Mouse (Mus musculus) neural tube, embryonic 15.5 days (tissue): ENCODE measurements around the gene Tbc1d2b. TPM values are rescaled to one million over a fixed set of nuclear protein-coding genes. Genes with fewer than 3 reads are reported as not detected.

ENCODE experiments used
- ATAC-seq: fragments of 200-750 bp; cut with Nextera tagmentation; 2 replicates; pipeline ENCODE4 v1.8.0; 2017; ENCODE audit warnings: mild to moderate bottlenecking, moderate TSS enrichment, moderate library complexity; ENCODE audit not compliant: low FRiP score
- H3K27ac ChIP-seq: fragments of 300-500 bp; sonication (generic); replicated peaks from 2 replicates; pipeline ENCODE4 v1.5.1; 2015; ENCODE audit warnings: mild to moderate bottlenecking, inconsistent platforms
- H3K27me3 ChIP-seq: fragments of 300-500 bp; sonication (generic); replicated peaks from 2 replicates; pipeline ENCODE4 v1.6.1; 2015; ENCODE audit warnings: inconsistent platforms
- H3K36me3 ChIP-seq: fragments of 300-500 bp; sonication (generic); 2 replicates; pipeline ENCODE4 v1.6.1; 2015; ENCODE audit warnings: inconsistent platforms
- H3K4me1 ChIP-seq: fragments of 300-500 bp; sonication (generic); 2 replicates; pipeline ENCODE4 v1.6.1; 2015; ENCODE audit warnings: inconsistent platforms
- H3K4me2 ChIP-seq: fragments of 300-500 bp; sonication (generic); 2 replicates; pipeline ENCODE4 v1.6.1; 2015; ENCODE audit warnings: inconsistent platforms, mild to moderate bottlenecking, moderate library complexity
- H3K4me3 ChIP-seq: fragments of 300-500 bp; sonication (generic); replicated peaks from 2 replicates; pipeline ENCODE4 v1.5.1; 2015; ENCODE audit warnings: mild to moderate bottlenecking, inconsistent platforms
- H3K9ac ChIP-seq: fragments of 300-500 bp; sonication (generic); replicated peaks from 2 replicates; pipeline ENCODE4 v1.6.1; 2015; ENCODE audit warnings: mild to moderate bottlenecking, inconsistent platforms
- H3K9me3 ChIP-seq: fragments of 300-500 bp; sonication (generic); replicated peaks from 2 replicates; pipeline ENCODE4 v1.6.1; 2016; ENCODE audit warnings: inconsistent platforms
- WGBS: fragments of 180-500 bp; shearing (Covaris S2); methylation state at CpG from one replicate; pipeline ENCODE4 v1.1.7; 2015; ENCODE audit warnings: mixed read lengths; 5-methylcytosine and 5-hydroxymethylcytosine counted together
- polyA plus RNA-seq: library from polyadenylated mRNA; unstranded; fragments of >200 nt; fragmentation: Nextera tagmentation; extraction: Ambion mirVana; gene quantifications from 2 replicates; pipeline ENCODE4 v1.2.1, GENCODE M21; 2015

The Tbc1d2b gene
- polyA plus RNA-seq, result 6.1 and 7.6 TPM in 2 replicates

GRCm38 (mm10) chr9:90270193-90270943 is at the start of gene Tbc1d2b:
Gene Tbc1d2b (minus strand): TSS chr9:90270804.
- WGBS, result under 1% methylated on average over 65 of the region's 74 CpGs
- H3K4me3 ChIP-seq, result peak within 1 kb of the TSS; percentile 88
- H3K9me3 ChIP-seq, result no peaks in the 10 kb centered on the region
- peaks cover 20% of the 10 kb centered on the region for H3K4me1 ChIP-seq
- H3K27ac ChIP-seq, result peak within 1 kb of the TSS; percentile 67
- H3K36me3 ChIP-seq, result no peaks in the 10 kb centered on the region
- no peaks in the 10 kb centered on the region for H3K27me3 ChIP-seq
- peak within 1 kb of the TSS; percentile 83 for H3K9ac ChIP-seq
- ATAC-seq, result peak; percentile 95
- peak within 1 kb of the TSS; percentile 87 for H3K4me2 ChIP-seq

- H3K4me1 ChIP-seq, result no peaks in the 10 kb centered on the region
- 62% methylated on average over 5 of the region's 5 CpGs for WGBS
- no peak overlapping the region for H3K4me2 ChIP-seq
- H3K4me3 ChIP-seq, result no peak overlapping the region
- no peak overlapping the region for H3K27ac ChIP-seq
- no peaks in the 10 kb centered on the region for H3K27me3 ChIP-seq
- no peaks in the 10 kb centered on the region for H3K36me3 ChIP-seq
- no peaks in the 10 kb centered on the region for H3K9me3 ChIP-seq
- ATAC-seq, result peak; percentile 55; the same call in 1 of the 2 replicates
- H3K9ac ChIP-seq, result no peak overlapping the region
Measured at GRCm38 (mm10) chr9:90316300-90316699, 45.7 kb upstream of the Tbc1d2b start.

- Histone ChIP-seq H3K9ac (no peak overlapping the region), H3K4me1 (no peaks in the 10 kb centered on the region), H3K27me3 (no peaks in the 10 kb centered on the region), H3K4me3 (no peak overlapping the region), H3K27ac (no peak overlapping the region), H3K4me2 (no peak overlapping the region), H3K9me3 (no peaks in the 10 kb centered on the region), H3K36me3 (no peaks in the 10 kb centered on the region)
- ATAC-seq, result no peak
- 87% methylated on average over 11 of the region's 11 CpGs for WGBS
Measured at GRCm38 (mm10) chr9:90315662-90316061, 45.1 kb upstream of the Tbc1d2b start.

- Histone ChIP-seq H3K4me1 (no peaks in the 10 kb centered on the region), H3K4me2 (no peak overlapping the region), H3K9ac (no peak overlapping the region), H3K9me3 (no peaks in the 10 kb centered on the region), H3K36me3 (no peaks in the 10 kb centered on the region), H3K27me3 (no peaks in the 10 kb centered on the region), H3K27ac (no peak overlapping the region), H3K4me3 (no peak overlapping the region)
- ATAC-seq, result no peak
- WGBS, result 91% methylated on average over 2 of the region's 2 CpGs
Measured at GRCm38 (mm10) chr9:90304254-90304653, 33.6 kb upstream of the Tbc1d2b start.

GRCm38 (mm10) chr9:90303101-90303835 is 32.7 kb upstream of the Tbc1d2b start:
- no peak overlapping the region for H3K9ac ChIP-seq
- no peak overlapping the region for H3K4me3 ChIP-seq
- no peaks in the 10 kb centered on the region for H3K4me1 ChIP-seq
- no peak for ATAC-seq
- H3K9me3 ChIP-seq, result no peaks in the 10 kb centered on the region
- 65% methylated on average over 2 of the region's 2 CpGs for WGBS
- no peak overlapping the region for H3K4me2 ChIP-seq
- H3K36me3 ChIP-seq, result no peaks in the 10 kb centered on the region
- H3K27me3 ChIP-seq, result no peaks in the 10 kb centered on the region
- H3K27ac ChIP-seq, result no peak overlapping the region

GRCm38 (mm10) chr9:90302670-90303069 is 32.1 kb upstream of the Tbc1d2b start:
- Histone ChIP-seq H3K27ac (no peak overlapping the region), H3K9ac (no peak overlapping the region), H3K36me3 (no peaks in the 10 kb centered on the region), H3K4me3 (no peak overlapping the region), H3K4me1 (no peaks in the 10 kb centered on the region), H3K9me3 (no peaks in the 10 kb centered on the region), H3K27me3 (no peaks in the 10 kb centered on the region), H3K4me2 (no peak overlapping the region)
- 82% methylated on average over 4 of the region's 4 CpGs for whole genome bisulfite sequencing
- no peak for ATAC-seq

GRCm38 (mm10) chr9:90301081-90301688 is 30.6 kb upstream of the Tbc1d2b start:
- Histone ChIP-seq H3K27me3 (no peaks in the 10 kb centered on the region), H3K4me2 (no peak overlapping the region), H3K9me3 (no peaks in the 10 kb centered on the region), H3K36me3 (no peaks in the 10 kb centered on the region), H3K4me3 (no peak overlapping the region), H3K4me1 (no peaks in the 10 kb centered on the region), H3K27ac (no peak overlapping the region), H3K9ac (no peak overlapping the region)
- ATAC-seq, result no peak
- WGBS, result 88% methylated on average over 4 of the region's 4 CpGs

GRCm38 (mm10) chr9:90297637-90298036 is 27.0 kb upstream of the Tbc1d2b start:
- H3K36me3 ChIP-seq, result no peaks in the 10 kb centered on the region
- 59% methylated on average over 1 of the region's 1 CpGs for WGBS
- H3K27me3 ChIP-seq, result no peaks in the 10 kb centered on the region
- no peaks in the 10 kb centered on the region for H3K4me1 ChIP-seq
- no peaks in the 10 kb centered on the region for H3K9me3 ChIP-seq
- no peak overlapping the region for H3K9ac ChIP-seq
- H3K4me3 ChIP-seq, result no peak overlapping the region
- ATAC-seq, result no peak
- no peak overlapping the region for H3K27ac ChIP-seq
- no peak overlapping the region for H3K4me2 ChIP-seq

GRCm38 (mm10) chr9:90293641-90294398 is 23.2 kb upstream of the Tbc1d2b start:
- 74% methylated on average over 3 of the region's 3 CpGs for WGBS
- no peak overlapping the region for H3K4me2 ChIP-seq
- H3K27ac ChIP-seq, result no peak overlapping the region
- no peak overlapping the region for H3K4me3 ChIP-seq
- H3K27me3 ChIP-seq, result no peaks in the 10 kb centered on the region
- H3K4me1 ChIP-seq, result no peaks in the 10 kb centered on the region
- H3K9me3 ChIP-seq, result no peaks in the 10 kb centered on the region
- H3K36me3 ChIP-seq, result no peaks in the 10 kb centered on the region
- no peak for ATAC-seq
- H3K9ac ChIP-seq, result no peak overlapping the region

- H3K4me2 ChIP-seq, result no peak overlapping the region
- no peak overlapping the region for H3K4me3 ChIP-seq
- no peak for ATAC-seq
- no peak overlapping the region for H3K27ac ChIP-seq
- 100% methylated on average over 3 of the region's 3 CpGs for WGBS
- no peaks in the 10 kb centered on the region for H3K27me3 ChIP-seq
- H3K9ac ChIP-seq, result no peak overlapping the region
- no peaks in the 10 kb centered on the region for H3K9me3 ChIP-seq
- no peaks in the 10 kb centered on the region for H3K4me1 ChIP-seq
- no peaks in the 10 kb centered on the region for H3K36me3 ChIP-seq
Measured at GRCm38 (mm10) chr9:90278397-90278796, 7.8 kb upstream of the Tbc1d2b start.

GRCm38 (mm10) chr9:90277884-90278283 is 7.3 kb upstream of the Tbc1d2b start:
- no peak overlapping the region for H3K27ac ChIP-seq
- ATAC-seq, result no peak
- H3K36me3 ChIP-seq, result no peaks in the 10 kb centered on the region
- H3K4me3 ChIP-seq, result no peak overlapping the region
- H3K4me1 ChIP-seq, result no peaks in the 10 kb centered on the region
- no peak overlapping the region for H3K4me2 ChIP-seq
- no peaks in the 10 kb centered on the region for H3K27me3 ChIP-seq
- WGBS, result 90% methylated on average over 2 of the region's 2 CpGs
- H3K9ac ChIP-seq, result no peak overlapping the region
- no peaks in the 10 kb centered on the region for H3K9me3 ChIP-seq
